Mouse (Mus musculus) kidney, adult 2 months (tissue): ENCODE measurements around the gene Fermt2.

Source experiments
- CTCF ChIP-seq: fragments of 200-500 bp; conservative IDR thresholded peaks from 2 replicates; pipeline ENCODE4 v1.5.1; 2011; ENCODE audit warnings: low read depth, mild to moderate bottlenecking, control low read depth, low read length, moderate library complexity, mixed read lengths; ENCODE audit not compliant: insufficient read depth, insufficient read length
- POLR2A ChIP-seq: fragments of 200-500 bp; IDR thresholded peaks from one replicate; pipeline ENCODE4 v1.6.1; 2011; ENCODE audit warnings: low read depth, low read length, control low read depth

DNA sequence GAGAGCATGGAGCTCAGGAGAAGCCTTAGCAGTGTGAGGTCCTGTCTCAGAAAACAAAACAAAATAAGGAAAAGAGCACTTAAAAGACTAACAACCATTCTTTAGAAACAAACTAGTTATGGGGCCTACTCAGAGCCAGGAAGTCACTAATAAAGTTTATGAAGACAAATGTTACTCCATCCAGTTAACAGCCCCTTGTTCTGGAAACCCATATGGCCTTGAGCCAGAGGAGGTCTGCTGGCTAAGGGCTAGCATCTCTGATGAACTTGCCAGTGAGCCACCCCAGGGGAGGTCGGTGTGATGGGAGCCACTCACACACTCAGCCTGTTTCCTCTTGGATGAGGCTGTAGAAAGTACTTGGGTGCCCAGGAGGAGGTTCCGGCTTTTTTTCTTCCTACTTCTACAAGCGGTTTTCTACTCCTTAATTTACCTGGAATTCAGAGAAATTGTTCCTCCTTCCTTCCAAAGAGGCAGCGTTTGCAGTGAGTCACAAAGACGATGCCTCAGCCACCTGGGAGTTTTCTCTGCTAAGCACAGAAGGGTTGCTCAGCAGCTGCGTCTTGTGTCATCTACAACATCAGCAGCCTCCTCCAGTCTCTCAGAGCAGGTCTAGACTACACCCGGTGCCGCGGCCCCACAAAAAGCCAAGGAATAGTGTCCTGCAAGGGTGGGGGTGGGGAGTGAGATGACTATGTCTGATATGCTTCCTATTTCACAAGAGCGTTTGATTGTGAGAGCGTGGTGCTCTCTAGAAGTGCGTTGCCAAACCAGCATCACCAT is 86.9 kb downstream of the Fermt2 start:
- TF ChIP-seq CTCF (no peak), POLR2A (no peak)
